Mouse (Mus musculus) small intestine, adult 2 months (tissue): ENCODE measurements around the gene Mpzl1. TPM values are rescaled to one million over a fixed set of nuclear protein-coding genes. Genes with fewer than 3 reads are reported as not detected.

Experiments
- H3K27ac ChIP-seq: fragments of 200-500 bp; 2 replicates; pipeline ENCODE4 v1.5.1; 2012; ENCODE audit warnings: low read depth, low read length, control low read depth, inconsistent platforms; ENCODE audit not compliant: insufficient read depth
- H3K27me3 ChIP-seq: fragments of 200-500 bp; 2 replicates; pipeline ENCODE4 v1.6.1; 2012; ENCODE audit warnings: mild to moderate bottlenecking, moderate library complexity, low read length, inconsistent platforms; ENCODE audit not compliant: control insufficient read depth, insufficient read depth
- H3K36me3 ChIP-seq: fragments of 200-500 bp; 2 replicates; pipeline ENCODE4 v1.6.1; 2012; ENCODE audit warnings: mild to moderate bottlenecking, low read length, control low read depth, inconsistent platforms; ENCODE audit not compliant: control insufficient read depth, insufficient read depth
- H3K4me1 ChIP-seq: fragments of 200-500 bp; 2 replicates; pipeline ENCODE4 v1.6.1; 2012; ENCODE audit warnings: low read length, inconsistent platforms, mixed read lengths; ENCODE audit not compliant: control insufficient read depth, insufficient read depth, insufficient read length
- H3K4me3 ChIP-seq: fragments of 200-500 bp; 2 replicates; pipeline ENCODE4 v1.5.1; 2012; ENCODE audit warnings: low read depth, mild to moderate bottlenecking, control low read depth, inconsistent platforms, low read length, moderate library complexity
- CTCF ChIP-seq: fragments of 200-500 bp; IDR thresholded peaks from 2 replicates; pipeline ENCODE4 v1.5.1; 2012; ENCODE audit warnings: low read depth, mild to moderate bottlenecking, control low read depth, inconsistent platforms, low read length, moderate library complexity, mixed read lengths; ENCODE audit not compliant: insufficient replicate concordance, insufficient read length; ENCODE audit errors: extremely low read depth
- POLR2A ChIP-seq: fragments of 200-500 bp; IDR thresholded peaks from 2 replicates; pipeline ENCODE4 v1.6.1; 2012; ENCODE audit warnings: low read depth, mild to moderate bottlenecking, control low read depth, inconsistent platforms, low read length, moderate library complexity
- WGBS: fragments of 180-500 bp; shearing (Covaris S2); methylation state at CpG from one replicate; pipeline ENCODE4 v1.1.7; 2018; 5-methylcytosine and 5-hydroxymethylcytosine counted together
- polyA plus RNA-seq: library from polyadenylated mRNA; depleted of rRNA; stranded (reverse); fragments of >200 nt; gene quantifications from 2 replicates; pipeline ENCODE4 v1.2.3, GENCODE M21; 2012

Gene Mpzl1
- polyA plus RNA-seq, 1 experiment, result 24.8 TPM

- no peaks in the 10 kb centered on the region for H3K4me1 ChIP-seq
- no peaks in the 10 kb centered on the region for H3K36me3 ChIP-seq
- 70% methylated on average over 3 of the region's 3 CpGs for WGBS
- TF ChIP-seq POLR2A (no peak), CTCF (no peak)
- H3K4me3 ChIP-seq, result no peak overlapping the region
- H3K27ac ChIP-seq, result no peak overlapping the region
- no peaks in the 10 kb centered on the region for H3K27me3 ChIP-seq
Measured at GRCm38 (mm10) chr1:165581255-165581654, 53.1 kb downstream of the Mpzl1 start.

- WGBS, result 54% methylated on average over 5 of the region's 5 CpGs
- Histone ChIP-seq H3K27me3 (no peaks in the 10 kb centered on the region), H3K36me3 (no peaks in the 10 kb centered on the region), H3K4me3 (no peak overlapping the region), H3K27ac (no peak overlapping the region), H3K4me1 (no peaks in the 10 kb centered on the region)
- TF ChIP-seq POLR2A, result no peak
- TF ChIP-seq CTCF, result peak; percentile 54; the same call in 1 of the 2 replicates
Measured at GRCm38 (mm10) chr1:165579332-165579731, 55.0 kb downstream of the Mpzl1 start.

GRCm38 (mm10) chr1:165576459-165577112 is 57.8 kb downstream of the Mpzl1 start:
- Histone ChIP-seq H3K4me1 (no peaks in the 10 kb centered on the region), H3K36me3 (no peaks in the 10 kb centered on the region), H3K27me3 (no peaks in the 10 kb centered on the region), H3K4me3 (no peak overlapping the region), H3K27ac (no peak overlapping the region)
- WGBS, result 64% methylated on average over 9 of the region's 9 CpGs
- TF ChIP-seq POLR2A (no peak), CTCF (no peak)

- Histone ChIP-seq H3K4me3 (no peak overlapping the region), H3K27me3 (no peaks in the 10 kb centered on the region), H3K27ac (no peak overlapping the region), H3K4me1 (no peaks in the 10 kb centered on the region), H3K36me3 (no peaks in the 10 kb centered on the region)
- 59% methylated on average over 4 of the region's 4 CpGs for WGBS
- no peak for TF ChIP-seq POLR2A
- no peak for TF ChIP-seq CTCF
Measured at GRCm38 (mm10) chr1:165576005-165576404, 58.3 kb downstream of the Mpzl1 start.

GRCm38 (mm10) chr1:165567466-165567865 is 66.9 kb downstream of the Mpzl1 start:
- WGBS, result 86% methylated on average over 7 of the region's 7 CpGs
- no peak for TF ChIP-seq POLR2A
- TF ChIP-seq CTCF, result no peak
- Histone ChIP-seq H3K4me3 (no peak overlapping the region), H3K27me3 (no peaks in the 10 kb centered on the region), H3K36me3 (no peaks in the 10 kb centered on the region), H3K27ac (no peak overlapping the region), H3K4me1 (no peaks in the 10 kb centered on the region)

- H3K4me1 ChIP-seq, result no peaks in the 10 kb centered on the region
- 75% methylated on average over 4 of the region's 4 CpGs for WGBS
- no peaks in the 10 kb centered on the region for H3K36me3 ChIP-seq
- H3K27me3 ChIP-seq, result no peaks in the 10 kb centered on the region
- TF ChIP-seq CTCF (no peak), POLR2A (no peak)
- peak overlapping the region; percentile 18; the same call in 1 of the 2 replicates for H3K27ac ChIP-seq
- H3K4me3 ChIP-seq, result no peak overlapping the region
Measured at GRCm38 (mm10) chr1:165565283-165565682, 69.1 kb downstream of the Mpzl1 start.

GRCm38 (mm10) chr1:165559073-165559472 is 75.3 kb downstream of the Mpzl1 start:
- H3K27me3 ChIP-seq, result no peaks in the 10 kb centered on the region
- 80% methylated on average over 9 of the region's 9 CpGs for WGBS
- no peaks in the 10 kb centered on the region for H3K4me1 ChIP-seq
- H3K36me3 ChIP-seq, result no peaks in the 10 kb centered on the region
- H3K27ac ChIP-seq, result no peak overlapping the region
- no peak overlapping the region for H3K4me3 ChIP-seq
- TF ChIP-seq CTCF (no peak), POLR2A (no peak)
